Mouse (Mus musculus) liver, embryonic 13.5 days (tissue): ENCODE measurements around the gene Rab5a. TPM values are rescaled to one million over a fixed set of nuclear protein-coding genes. Genes with fewer than 3 reads are reported as not detected.
"Not testable (repeated sequence)": the region's sequence is repeated elsewhere in the genome, so short reads cannot be mapped to it uniquely, and the experiment has no call there.

Experiments
- ATAC-seq: fragments of 200-750 bp; cut with Nextera tagmentation; 2 replicates; pipeline ENCODE4 v1.8.0; 2017; ENCODE audit warnings: low read depth, mild to moderate bottlenecking, moderate number of reproducible peaks, moderate library complexity
- DNase-seq: peaks from one replicate; pipeline ENCODE4 v3.0.0; 2022
- H3K27ac ChIP-seq: fragments of 300-500 bp; sonication (generic); 2 replicates; pipeline ENCODE4 v1.5.1; 2015; ENCODE audit warnings: moderate library complexity, mild to moderate bottlenecking, inconsistent platforms
- H3K27me3 ChIP-seq: fragments of 300-500 bp; sonication (generic); 2 replicates; pipeline ENCODE4 v1.6.1; 2015; ENCODE audit warnings: mild to moderate bottlenecking, inconsistent platforms
- H3K36me3 ChIP-seq: fragments of 300-500 bp; sonication (generic); 2 replicates; pipeline ENCODE4 v1.6.1; 2015; ENCODE audit warnings: mild to moderate bottlenecking, inconsistent platforms
- H3K4me1 ChIP-seq: fragments of 300-500 bp; sonication (generic); replicated peaks from 2 replicates; pipeline ENCODE4 v1.6.1; 2015; ENCODE audit warnings: inconsistent platforms
- H3K4me2 ChIP-seq: fragments of 300-500 bp; sonication (generic); 2 replicates; pipeline ENCODE4 v1.6.1; 2015; ENCODE audit warnings: inconsistent platforms, mild to moderate bottlenecking, moderate library complexity
- H3K4me3 ChIP-seq: fragments of 300-500 bp; sonication (generic); replicated peaks from 2 replicates; pipeline ENCODE4 v1.5.1; 2015; ENCODE audit warnings: mild to moderate bottlenecking, inconsistent platforms
- H3K9ac ChIP-seq: fragments of 300-500 bp; sonication (generic); 2 replicates; pipeline ENCODE4 v1.6.1; 2015; ENCODE audit warnings: mild to moderate bottlenecking, inconsistent platforms
- H3K9me3 ChIP-seq: fragments of 300-500 bp; sonication (generic); replicated peaks from 2 replicates; pipeline ENCODE4 v1.6.1; 2016; ENCODE audit warnings: inconsistent platforms
- WGBS: fragments of 180-500 bp; shearing (Covaris S2); methylation state at CpG from one replicate; pipeline ENCODE4 v1.1.7; 2015; ENCODE audit not compliant: insufficient replicate concordance; 5-methylcytosine and 5-hydroxymethylcytosine counted together
- polyA plus RNA-seq: library from polyadenylated mRNA; unstranded; fragments of >200 nt; fragmentation: Nextera tagmentation; extraction: Ambion mirVana; gene quantifications from 2 replicates; pipeline ENCODE4 v1.2.1, GENCODE M21; 2015

Rab5a gene
- polyA plus RNA-seq, 1 experiment from 2014 or later = 32.8 TPM

DNA sequence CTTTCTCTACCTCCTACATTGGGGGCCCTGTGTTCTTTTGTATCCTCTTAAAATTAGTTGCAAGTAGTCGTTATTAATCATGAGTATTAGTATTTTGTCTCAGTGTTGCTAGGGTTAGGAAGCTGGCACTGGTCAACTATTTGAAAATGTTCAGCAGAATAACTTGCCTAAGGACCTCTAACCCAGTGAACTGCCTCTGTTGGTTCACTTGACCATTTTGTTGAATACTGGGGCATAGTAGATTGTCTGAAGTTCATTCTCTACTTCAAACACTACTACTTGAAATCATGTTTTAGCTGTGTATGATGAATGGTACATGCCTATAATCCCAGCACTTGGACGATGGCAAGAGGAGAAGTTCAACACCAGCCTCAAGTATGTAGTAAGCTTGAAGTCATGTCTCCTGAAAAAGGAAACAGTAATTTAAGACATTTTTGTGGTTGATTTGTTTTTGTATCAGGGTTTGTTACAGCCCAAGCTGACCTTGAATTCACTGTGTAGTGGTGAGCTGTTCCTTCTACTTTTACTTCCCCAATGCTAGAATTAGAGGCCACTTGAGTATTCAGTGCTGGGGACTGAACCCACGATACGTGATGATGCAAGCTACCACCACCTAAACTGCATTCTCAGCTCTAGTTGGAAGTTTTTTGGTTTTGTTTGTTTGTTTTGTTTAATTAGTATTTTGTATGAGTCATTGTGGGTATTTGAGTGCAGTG is 9.4 kb downstream of the Rab5a start:
- WGBS = 75% methylated on average over 4 of the region's 4 CpGs
- Histone ChIP-seq H3K9ac (no peak overlapping the region), H3K4me1 (no peaks in the 10 kb centered on the region), H3K27me3 (no peaks in the 10 kb centered on the region), H3K27ac (no peak overlapping the region), H3K4me3 (no peak overlapping the region), H3K4me2 (no peak overlapping the region), H3K36me3 (peaks cover 49% of the 10 kb centered on the region), H3K9me3 (no peaks in the 10 kb centered on the region)
- no peak for DNase-seq
- ATAC-seq = no peak

DNA sequence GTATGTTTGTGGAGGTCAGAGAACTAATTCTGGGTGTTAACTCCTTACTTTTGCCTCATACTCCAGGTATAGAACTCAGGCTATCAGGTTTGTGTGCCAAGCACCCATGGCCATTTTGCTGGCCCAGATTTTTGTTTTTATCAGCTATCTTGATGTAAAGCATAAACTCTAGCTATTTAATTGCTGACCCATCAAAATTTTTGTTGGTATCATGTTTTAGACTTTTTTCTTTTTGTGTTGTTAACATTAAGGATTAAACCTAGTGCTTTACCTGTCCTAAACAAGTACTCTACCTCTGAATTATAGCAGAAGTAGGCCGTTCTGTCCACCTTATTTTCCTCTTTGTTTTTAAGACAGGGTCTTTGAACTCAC is 10.0 kb downstream of the Rab5a start:
- WGBS = 77% methylated on average over 1 of the region's 1 CpGs
- no peaks in the 10 kb centered on the region for H3K9me3 ChIP-seq
- ATAC-seq (no peak), DNase-seq (no peak)
- no peaks in the 10 kb centered on the region for H3K4me1 ChIP-seq
- H3K4me3 ChIP-seq = no peak overlapping the region
- no peak overlapping the region for H3K4me2 ChIP-seq
- H3K27ac ChIP-seq = no peak overlapping the region
- H3K27me3 ChIP-seq = no peaks in the 10 kb centered on the region
- peaks cover 49% of the 10 kb centered on the region for H3K36me3 ChIP-seq
- H3K9ac ChIP-seq = no peak overlapping the region

DNA sequence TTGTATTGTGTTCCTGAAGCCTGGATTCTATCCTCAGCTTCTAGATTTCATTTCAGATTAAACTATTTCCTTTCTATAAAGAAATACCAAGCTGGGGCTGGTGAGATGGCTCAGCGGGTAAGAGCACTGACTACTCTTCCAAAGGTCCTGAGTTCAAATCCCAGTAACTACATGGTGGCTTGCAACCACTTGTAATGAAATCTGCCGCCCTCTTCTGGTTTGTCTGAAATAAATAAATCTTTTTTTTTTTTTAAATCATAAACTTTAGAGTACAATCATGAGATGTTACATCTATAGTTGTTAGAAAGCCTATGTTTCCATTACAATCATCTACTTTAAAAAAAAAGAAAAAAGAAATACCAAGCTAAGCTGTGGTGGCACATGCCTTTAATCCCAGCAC is 23.9 kb downstream of the Rab5a start:
- H3K36me3 ChIP-seq = peaks cover 45% of the 10 kb centered on the region
- H3K27ac ChIP-seq = no peak overlapping the region
- H3K4me1 ChIP-seq = no peaks in the 10 kb centered on the region
- H3K27me3 ChIP-seq = no peaks in the 10 kb centered on the region
- H3K4me3 ChIP-seq = no peak overlapping the region
- ATAC-seq (no peak), DNase-seq (no peak)
- no peak overlapping the region for H3K4me2 ChIP-seq
- no peak overlapping the region for H3K9ac ChIP-seq
- 86% methylated on average over 2 of the region's 2 CpGs for whole genome bisulfite sequencing
- no peaks in the 10 kb centered on the region for H3K9me3 ChIP-seq

GRCm38 (mm10) chr17:53512311-53512951 is 33.4 kb downstream of the Rab5a start:
- H3K4me2 ChIP-seq = no peak overlapping the region
- no peak overlapping the region for H3K4me3 ChIP-seq
- WGBS = 73% methylated on average over 2 of the region's 2 CpGs
- H3K27ac ChIP-seq = no peak overlapping the region
- no peak overlapping the region for H3K9ac ChIP-seq
- no peak for ATAC-seq
- no peaks in the 10 kb centered on the region for H3K4me1 ChIP-seq
- DNase-seq = no peak
- no peaks in the 10 kb centered on the region for H3K9me3 ChIP-seq
- no peaks in the 10 kb centered on the region for H3K36me3 ChIP-seq
- no peaks in the 10 kb centered on the region for H3K27me3 ChIP-seq

DNA sequence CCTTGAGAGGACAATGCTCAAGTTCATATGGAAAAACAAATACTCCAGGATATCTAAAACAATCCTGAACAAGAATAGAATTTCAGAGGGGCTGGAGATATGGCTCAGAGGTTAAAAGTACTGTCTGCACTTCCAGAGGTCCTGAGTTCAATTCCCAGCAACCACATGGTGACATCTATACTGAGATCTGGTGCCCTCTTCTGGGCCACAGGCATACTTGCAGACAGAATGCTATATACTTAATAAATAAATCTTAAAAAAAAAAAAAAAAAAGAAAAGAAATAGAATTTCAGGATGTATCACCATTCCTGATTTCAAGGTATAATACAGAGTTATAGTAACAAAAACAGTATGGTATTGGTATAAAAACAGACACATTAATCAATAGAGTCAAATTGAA is 40.3 kb downstream of the Rab5a start:
- Histone ChIP-seq H3K4me1 (no peaks in the 10 kb centered on the region), H3K9me3 (no peaks in the 10 kb centered on the region), H3K4me2 (no peak overlapping the region), H3K27ac (no peak overlapping the region), H3K9ac (no peak overlapping the region), H3K4me3 (no peak overlapping the region), H3K27me3 (no peaks in the 10 kb centered on the region), H3K36me3 (no peaks in the 10 kb centered on the region)
- ATAC-seq (no peak), DNase-seq (no peak)

- H3K27ac ChIP-seq = no peak overlapping the region
- DNase-seq = no peak
Measured at GRCm38 (mm10) chr17:53520509-53520908, 41.5 kb downstream of the Rab5a start.

GRCm38 (mm10) chr17:53528034-53528433 is 49.0 kb downstream of the Rab5a start:
- Histone ChIP-seq H3K4me3 (no peak overlapping the region), H3K36me3 (no peaks in the 10 kb centered on the region), H3K9me3 (no peaks in the 10 kb centered on the region), H3K9ac (no peak overlapping the region), H3K4me1 (no peaks in the 10 kb centered on the region), H3K4me2 (no peak overlapping the region), H3K27ac (no peak overlapping the region), H3K27me3 (no peaks in the 10 kb centered on the region)
- DNase-seq (no peak), ATAC-seq (no peak)
- WGBS = 80% methylated on average over 2 of the region's 2 CpGs

More at GRCm38 (mm10) chr17:53520509-53520908, 41.5 kb downstream of the Rab5a start:
- Histone ChIP-seq H3K9ac (no peak overlapping the region), H3K36me3 (no peaks in the 10 kb centered on the region), H3K9me3 (no peaks in the 10 kb centered on the region), H3K4me3 (no peak overlapping the region), H3K4me2 (no peak overlapping the region), H3K27me3 (no peaks in the 10 kb centered on the region), H3K4me1 (no peaks in the 10 kb centered on the region)
- no peak for ATAC-seq

- Histone ChIP-seq H3K27me3 (no peaks in the 10 kb centered on the region), H3K4me3 (no peak overlapping the region), H3K9me3 (no peaks in the 10 kb centered on the region), H3K4me2 (no peak overlapping the region), H3K9ac (no peak overlapping the region), H3K27ac (no peak overlapping the region), H3K4me1 (no peaks in the 10 kb centered on the region), H3K36me3 (no peaks in the 10 kb centered on the region)
- DNase-seq (no peak), ATAC-seq (no peak)
- WGBS = 33% methylated on average over 2 of the region's 2 CpGs
Measured at GRCm38 (mm10) chr17:53531160-53531559, 52.1 kb downstream of the Rab5a start.

- DNase-seq (no peak), ATAC-seq (no peak)
- Histone ChIP-seq H3K4me3 (no peak overlapping the region), H3K4me1 (no peaks in the 10 kb centered on the region), H3K36me3 (no peaks in the 10 kb centered on the region), H3K9me3 (no peaks in the 10 kb centered on the region), H3K4me2 (no peak overlapping the region), H3K9ac (no peak overlapping the region), H3K27me3 (no peaks in the 10 kb centered on the region), H3K27ac (no peak overlapping the region)
- 26% methylated on average over 2 of the region's 2 CpGs for WGBS
Measured at GRCm38 (mm10) chr17:53532425-53532824, 53.4 kb downstream of the Rab5a start.

DNA sequence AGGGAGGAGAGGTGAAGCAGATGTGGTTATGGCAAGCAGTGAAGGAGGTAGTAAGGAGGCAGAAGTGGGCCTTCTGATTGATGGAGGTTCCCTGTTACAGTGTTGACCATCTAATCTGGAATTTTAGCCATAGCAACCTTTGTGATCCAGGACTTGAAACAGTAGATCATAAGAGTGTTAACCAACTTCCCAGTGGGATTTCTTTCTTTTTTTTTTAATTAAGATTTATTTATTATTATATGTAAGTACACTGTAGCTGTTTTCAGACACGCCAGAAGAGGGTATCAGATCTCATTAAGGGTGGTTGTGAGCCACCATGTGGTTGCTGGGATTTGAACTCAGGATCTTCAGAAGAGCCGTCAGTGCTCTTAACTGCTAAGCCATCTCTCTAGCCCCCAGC is 60.3 kb downstream of the Rab5a start, which contains the start of gene Pp2d1:
Pp2d1 (minus strand) TSS at position 101 of the 400 bp plus-strand sequence.
- not testable (repeated sequence) for H3K4me2 ChIP-seq, H3K4me3 ChIP-seq, H3K27me3 ChIP-seq, H3K9me3 ChIP-seq, H3K9ac ChIP-seq, H3K27ac ChIP-seq, H3K36me3 ChIP-seq, H3K4me1 ChIP-seq, DNase-seq, ATAC-seq
- 63% methylated on average over 2 of the region's 2 CpGs for WGBS

DNA sequence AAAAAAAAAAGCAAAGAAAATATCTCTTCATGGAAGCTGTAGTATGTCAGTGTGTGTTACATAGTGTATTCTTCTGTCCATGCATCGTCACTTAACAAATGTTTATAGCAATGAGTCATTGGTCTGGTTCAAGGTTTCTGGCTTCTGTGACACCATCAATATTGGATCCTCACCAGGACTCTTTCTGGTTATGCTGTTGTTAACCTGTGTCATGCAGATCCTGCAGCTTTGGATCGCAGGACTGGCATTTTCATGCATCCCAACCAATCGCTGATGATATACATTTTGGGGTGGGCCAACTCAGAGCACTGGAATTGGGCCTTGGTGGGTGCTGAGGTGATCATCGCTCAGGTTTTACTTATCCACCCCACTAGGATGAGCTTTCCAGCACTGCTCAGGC is 63.5 kb downstream of the Rab5a start:
- H3K9me3 ChIP-seq = no peaks in the 10 kb centered on the region
- no peak overlapping the region for H3K4me3 ChIP-seq
- H3K27me3 ChIP-seq = no peaks in the 10 kb centered on the region
- no peaks in the 10 kb centered on the region for H3K36me3 ChIP-seq
- H3K4me2 ChIP-seq = no peak overlapping the region
- 76% methylated on average over 4 of the region's 4 CpGs for WGBS
- H3K9ac ChIP-seq = no peak overlapping the region
- ATAC-seq = no peak
- DNase-seq = no peak
- H3K27ac ChIP-seq = no peak overlapping the region
- H3K4me1 ChIP-seq = no peaks in the 10 kb centered on the region
